Mouse (Mus musculus) CH12F3 (cell line): ENCODE measurements around the gene Scamp5.

Experiments used
- in situ Hi-C: fragments of 300-500 bp; cut with MboI; formaldehyde crosslinking; loops from 2 replicates; pipeline ENCODE4 v1.14.3; 2020; ENCODE audit warnings: low sequenced_read_pairs

Gene Scamp5

GRCm38 (mm10) chr9:57467896-57468549 is at the start of gene Scamp5:
Gene Scamp5, minus strand, starts transcription at chr9:57468060.
- in situ Hi-C loops, result no loop called here

DNA sequence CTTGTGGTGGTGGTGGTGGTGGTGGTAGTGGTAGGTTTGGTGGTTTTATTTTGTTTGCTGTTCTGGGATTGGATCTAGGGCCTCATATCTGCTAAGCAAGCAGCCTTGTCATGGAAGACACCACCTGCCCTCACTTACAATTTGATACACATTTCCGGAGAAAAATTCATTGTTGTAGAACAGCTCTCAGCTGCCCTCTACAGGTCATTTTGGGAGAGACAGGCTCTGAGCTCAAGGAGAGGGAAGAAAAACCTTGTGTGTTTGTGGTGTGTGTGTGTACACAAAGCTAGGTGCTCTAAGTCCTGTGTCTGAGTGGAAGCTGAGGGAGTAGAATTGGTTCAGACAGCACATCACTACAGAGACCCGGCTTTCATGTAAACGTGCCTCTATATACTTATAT is 49.3 kb upstream of the Scamp5 start:
- in situ Hi-C loops, result no loop called here

DNA sequence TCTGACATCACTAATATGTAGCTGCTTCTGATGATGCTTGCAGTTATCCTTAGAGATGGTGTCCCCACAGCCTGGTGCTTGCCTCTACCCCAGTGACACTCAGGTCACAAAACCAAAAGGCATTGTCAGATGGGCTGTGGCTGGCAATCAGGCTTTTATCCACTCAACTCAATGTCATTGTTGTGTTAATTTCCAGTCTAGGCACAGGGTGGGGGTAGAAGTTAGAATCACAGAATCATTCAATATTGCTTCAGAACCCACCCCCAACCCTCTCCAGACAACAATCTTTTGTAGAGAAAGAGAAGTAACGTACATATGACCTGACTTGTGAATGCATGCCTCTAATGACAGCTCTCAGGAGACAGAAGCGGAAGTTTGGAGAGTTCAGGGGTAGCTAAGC is 42.7 kb upstream of the Scamp5 start:
- in situ Hi-C loops, result no loop called here

DNA sequence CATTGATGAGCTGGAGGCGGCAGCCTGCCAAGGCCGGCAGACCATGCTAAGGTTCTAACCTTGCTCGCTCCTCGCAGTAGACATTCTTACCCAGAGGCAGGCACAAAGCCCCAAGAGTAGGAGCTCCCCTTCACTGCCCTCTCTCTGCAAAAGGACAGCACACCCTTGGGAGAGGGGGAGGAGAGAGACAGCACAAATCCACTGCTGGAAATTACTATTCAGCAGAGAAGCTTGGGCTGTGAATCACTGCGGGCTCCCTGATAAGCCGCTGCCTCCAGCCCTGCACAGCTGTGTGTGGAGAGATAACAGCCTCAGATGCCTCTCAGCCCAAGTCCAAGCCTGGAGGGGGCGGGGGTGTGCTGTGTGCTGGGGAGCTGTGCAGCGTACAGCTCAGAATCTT is 37.8 kb upstream of the Scamp5 start:
- in situ Hi-C loops, result loop anchor here (10.0 kb wide), 1 partner anchor 151 kb away; no protein-coding TSS in a partner anchor

DNA sequence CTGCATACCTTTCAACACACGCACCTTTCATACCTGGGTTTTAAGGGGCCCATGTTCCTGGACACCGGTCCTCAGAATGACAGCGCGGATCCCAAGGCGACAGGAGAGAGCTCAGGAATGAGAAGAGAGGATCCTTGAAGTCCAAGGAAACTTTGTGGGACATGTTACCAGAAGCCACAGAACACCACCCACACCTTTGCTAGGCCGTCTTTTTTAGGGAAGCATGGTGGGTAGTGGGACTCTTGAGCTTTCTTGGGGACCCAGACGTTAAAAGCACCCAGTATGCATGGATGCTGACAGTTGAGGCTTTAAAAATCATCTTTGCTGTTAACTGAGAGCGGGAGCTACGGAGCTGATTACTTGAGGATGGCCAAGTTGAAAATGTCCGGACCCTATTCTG is 37.0 kb upstream of the Scamp5 start:
- in situ Hi-C loops, result loop anchor here (10.0 kb wide), 1 partner anchor 150 kb away; no protein-coding TSS in a partner anchor

- in situ Hi-C loops, result loop anchor here (10.0 kb wide), 1 partner anchor 150 kb away; no protein-coding TSS in a partner anchor
Observed at GRCm38 (mm10) chr9:57504381-57504700, 36.5 kb upstream of the Scamp5 start.

DNA sequence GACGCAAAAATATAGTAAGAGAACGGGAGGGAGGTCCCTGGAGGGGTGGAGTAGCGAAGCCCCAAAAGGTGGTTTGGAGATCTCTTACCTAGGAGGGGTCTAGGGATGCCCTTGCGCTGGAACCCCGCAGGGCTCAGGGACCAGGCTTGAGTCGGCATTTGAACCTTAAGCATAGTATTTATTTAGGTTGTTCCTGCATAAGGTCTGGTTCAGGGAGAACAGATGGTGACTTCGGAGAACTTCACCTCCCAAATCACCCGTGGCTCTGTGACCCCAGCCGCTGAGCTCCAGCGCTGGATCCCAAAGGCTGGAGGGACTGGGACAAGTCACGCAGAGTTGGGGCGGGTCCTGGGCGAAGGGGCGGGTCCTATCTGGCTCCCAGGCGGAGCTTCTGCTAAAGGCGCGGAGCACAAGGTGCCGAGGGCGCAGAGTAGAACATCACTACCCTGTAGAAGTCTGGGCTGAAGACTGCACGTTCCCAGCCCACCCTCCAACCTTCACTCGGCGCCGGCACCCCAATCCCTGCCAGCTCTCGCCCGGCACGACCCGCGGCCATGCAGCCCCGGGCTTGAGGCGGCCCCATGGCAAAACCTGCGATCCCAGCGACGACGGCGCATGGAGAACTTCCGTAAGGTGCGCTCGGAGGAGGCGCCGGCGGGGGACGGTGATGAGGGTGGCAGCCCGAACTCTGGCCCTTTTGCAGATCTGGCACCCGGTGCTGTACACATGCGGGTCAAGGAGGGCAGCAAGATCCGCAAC is 35.9 kb upstream of the Scamp5 start, which contains the start of gene Rpp25:
Gene Rpp25 (plus strand): TSS at position 405 of the 759 bp plus-strand sequence.
- in situ Hi-C loops, result loop anchor here (10.0 kb wide), 1 partner anchor 149 kb away; no protein-coding TSS in a partner anchor

DNA sequence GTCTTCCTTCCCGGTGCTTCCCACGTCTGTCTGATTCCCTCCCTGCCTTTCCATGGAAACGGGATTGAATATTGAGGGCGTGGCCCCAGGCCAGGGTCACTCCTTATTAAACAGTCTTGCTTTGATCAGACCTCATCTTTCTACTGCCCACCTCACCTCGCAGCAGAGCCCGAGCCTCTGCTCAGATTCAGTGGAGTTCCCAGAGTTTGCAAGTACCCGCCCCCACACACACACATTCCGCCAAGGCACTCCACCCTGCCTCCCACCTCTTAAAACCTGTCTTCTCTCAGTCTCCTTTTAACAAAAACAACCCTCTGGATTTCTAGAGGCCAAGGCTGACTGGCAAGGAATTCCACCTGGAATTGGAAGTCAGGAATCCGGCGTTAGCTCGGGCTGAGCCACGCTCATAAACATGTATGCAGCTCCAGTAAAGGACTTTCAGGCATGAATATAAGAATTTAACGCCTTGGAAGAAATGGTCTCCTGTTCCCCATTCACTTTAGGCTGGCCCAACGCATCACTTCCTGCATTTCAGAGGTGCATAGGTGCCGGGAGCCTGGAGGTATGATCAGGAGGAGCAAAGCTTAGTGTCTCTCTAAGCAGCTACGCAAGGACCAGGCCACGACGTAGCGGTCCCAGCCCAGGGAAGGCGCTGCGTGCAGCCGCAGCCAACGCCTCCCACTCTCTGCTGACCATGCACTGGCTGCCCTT is 35.2 kb upstream of the Scamp5 start:
- in situ Hi-C loops, result loop anchor here (10.0 kb wide), 1 partner anchor 148 kb away; no protein-coding TSS in a partner anchor

DNA sequence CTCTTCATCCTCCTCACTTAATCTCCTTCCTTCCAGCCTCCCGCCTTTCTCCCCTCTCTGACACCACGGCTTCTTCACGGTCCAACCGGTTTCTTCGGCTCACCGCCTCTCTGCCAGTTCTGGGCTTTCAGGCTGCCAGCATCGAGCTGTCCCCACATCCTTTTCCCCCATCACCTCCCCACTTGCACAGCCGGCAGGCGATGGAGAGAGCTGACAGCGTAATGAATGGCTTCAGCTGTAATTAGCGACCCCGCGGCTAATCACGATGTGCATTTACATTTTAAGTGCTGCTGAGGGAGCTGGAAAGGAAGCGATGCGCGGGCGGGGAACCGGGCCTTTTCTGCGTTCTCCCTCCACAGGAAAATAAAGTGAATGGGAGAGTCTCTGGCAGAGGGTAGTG is 34.0 kb upstream of the Scamp5 start:
- in situ Hi-C loops, result loop anchor here (10.0 kb wide), 1 partner anchor 147 kb away; no protein-coding TSS in a partner anchor

DNA sequence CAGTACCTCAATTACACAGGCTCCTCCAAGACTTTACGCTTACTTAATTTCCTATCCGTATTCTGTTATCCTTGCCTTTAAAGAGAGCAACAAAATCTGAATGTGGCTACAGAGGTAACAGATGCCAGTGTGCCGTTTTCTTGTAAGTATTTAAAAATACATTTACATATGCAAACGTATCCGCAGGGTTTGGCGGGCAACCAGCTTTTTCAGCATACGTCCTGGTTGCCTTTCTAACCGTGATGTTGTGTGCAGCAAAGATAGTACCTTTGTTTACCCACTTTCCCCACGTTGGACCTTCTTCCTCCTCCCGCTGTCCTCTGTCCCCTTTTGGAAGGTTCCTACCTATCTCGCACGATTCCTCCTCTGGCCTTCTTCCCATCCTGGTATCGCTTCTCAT is 33.6 kb upstream of the Scamp5 start:
- in situ Hi-C loops, result loop anchor here (10.0 kb wide), 1 partner anchor 147 kb away; no protein-coding TSS in a partner anchor

GRCm38 (mm10) chr9:57498536-57498935 is 30.7 kb upstream of the Scamp5 start:
- in situ Hi-C loops, result no loop called here

DNA sequence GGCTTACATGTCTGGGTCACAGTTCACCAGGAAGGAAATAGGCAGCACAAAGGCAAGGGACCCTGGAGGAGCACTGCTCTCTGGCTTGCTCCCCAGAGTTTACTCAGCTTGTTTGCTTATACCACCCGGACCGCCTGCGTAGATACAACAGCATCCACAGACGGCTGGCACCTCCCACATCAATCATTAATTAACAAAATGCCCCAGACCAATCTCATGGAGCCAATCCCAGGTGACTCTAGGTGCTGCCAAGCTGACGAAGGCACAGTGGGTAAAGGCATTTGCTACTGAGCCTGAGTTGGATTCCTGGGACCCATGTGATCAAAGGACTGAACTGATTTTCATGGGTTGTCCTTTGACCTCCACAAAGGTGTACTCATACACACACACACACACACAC is 29.4 kb upstream of the Scamp5 start:
- in situ Hi-C loops, result no loop called here

- in situ Hi-C loops, result no loop called here
Observed at GRCm38 (mm10) chr9:57494970-57495369, 27.1 kb upstream of the Scamp5 start.

- in situ Hi-C loops, result no loop called here
Observed at GRCm38 (mm10) chr9:57493532-57493931, 25.7 kb upstream of the Scamp5 start.

DNA sequence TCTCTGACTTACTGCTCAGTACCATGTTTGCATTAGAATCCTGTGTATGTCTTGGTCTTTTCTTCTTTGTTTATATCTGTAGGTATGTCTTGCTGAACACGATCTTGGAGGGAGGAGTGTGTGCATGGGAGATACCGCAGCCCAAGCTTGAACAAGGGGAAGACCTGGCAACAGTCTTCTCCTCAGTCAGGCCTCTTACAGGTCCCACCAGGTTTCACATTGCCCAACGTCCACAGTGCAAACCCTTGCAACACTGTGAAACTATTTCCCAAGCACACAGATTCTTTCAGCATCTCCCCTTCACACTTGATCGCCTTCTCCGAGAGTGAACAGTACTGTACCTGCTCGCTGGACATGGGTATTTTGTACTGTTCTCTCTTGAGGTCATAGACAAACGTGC is 19.9 kb upstream of the Scamp5 start:
- in situ Hi-C loops, result no loop called here

- in situ Hi-C loops, result no loop called here
Observed at GRCm38 (mm10) chr9:57485774-57486173, 17.9 kb upstream of the Scamp5 start.

DNA sequence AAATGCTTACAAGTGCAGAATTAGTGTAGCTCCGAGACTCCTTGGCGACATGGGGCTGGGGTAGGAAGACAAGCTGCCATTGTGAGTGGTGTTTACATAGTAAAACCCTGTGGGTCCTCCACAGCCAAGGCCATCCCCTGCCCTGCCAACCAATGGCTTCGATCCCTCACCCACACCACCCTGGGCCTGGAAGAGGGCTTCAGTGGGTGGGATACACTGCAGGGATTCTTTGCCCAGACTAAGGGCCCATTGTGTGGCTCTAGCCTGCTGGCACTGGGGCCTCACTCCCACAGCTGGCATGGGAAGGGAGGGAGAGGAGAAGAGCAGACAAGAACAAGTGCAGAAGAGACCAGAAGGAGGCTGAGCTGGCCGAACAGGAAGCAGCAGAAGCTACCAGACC is 1.1 kb upstream of the Scamp5 start:
- in situ Hi-C loops, result no loop called here

- in situ Hi-C loops, result no loop called here
Observed at GRCm38 (mm10) chr9:57467271-57467771, 539 bp downstream of the Scamp5 start.

DNA sequence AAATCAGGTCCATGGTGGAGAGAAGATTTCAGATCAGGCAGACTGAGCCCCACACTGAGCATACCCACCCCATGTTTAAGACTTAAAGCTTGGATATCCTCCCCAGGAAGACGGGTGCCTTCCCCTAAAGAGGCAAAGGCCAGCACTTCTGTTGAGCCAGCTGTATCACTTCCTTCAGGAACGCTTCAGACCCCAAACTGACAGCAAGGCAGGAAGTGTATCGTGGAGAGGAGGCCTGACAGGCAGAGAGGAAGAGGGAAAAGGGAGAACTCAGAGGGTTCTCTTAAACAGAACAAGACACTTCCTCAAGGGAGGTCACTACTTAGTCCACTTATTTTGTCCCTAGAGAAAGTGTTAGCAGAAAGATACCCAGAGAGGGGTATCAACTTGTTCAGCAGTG is 1.8 kb downstream of the Scamp5 start:
- in situ Hi-C loops, result no loop called here

DNA sequence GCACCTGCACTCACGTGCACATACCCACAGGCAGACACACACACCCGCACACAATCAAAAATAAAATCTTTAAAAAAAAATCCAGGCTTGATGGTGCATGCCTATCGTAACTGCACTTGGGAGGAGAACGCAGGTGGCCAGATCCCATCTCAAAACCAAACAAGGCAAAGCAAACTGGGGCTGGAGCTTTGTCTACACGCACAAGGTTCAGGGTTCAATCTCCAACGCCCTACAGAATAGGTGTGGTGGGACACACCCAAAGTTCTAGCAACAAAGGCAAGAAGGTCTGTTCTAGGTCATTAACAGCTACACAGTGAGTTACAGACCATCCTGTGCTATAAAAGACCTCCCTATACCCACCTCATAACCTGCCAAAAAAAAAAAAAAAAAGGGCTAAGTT is 5.0 kb downstream of the Scamp5 start:
- in situ Hi-C loops, result no loop called here

DNA sequence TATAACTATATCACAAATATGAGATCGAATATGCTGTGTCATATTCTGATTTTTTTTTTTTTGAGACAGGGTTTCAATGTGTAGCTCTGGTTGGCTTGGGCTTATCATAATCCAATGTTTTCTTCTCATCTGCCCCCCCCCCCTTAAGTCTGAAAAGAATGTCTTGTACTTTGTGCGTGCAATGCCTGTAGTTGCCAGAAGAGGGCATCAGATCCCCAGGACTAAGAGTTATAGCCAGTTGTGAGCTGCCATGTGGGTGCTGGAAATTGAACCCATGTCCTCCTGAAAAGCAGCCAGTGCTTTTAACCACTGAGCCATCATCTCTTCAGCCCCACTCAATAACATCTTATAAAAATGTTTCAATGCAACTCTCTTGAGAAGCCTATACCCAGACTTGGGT is 8.2 kb downstream of the Scamp5 start:
- in situ Hi-C loops, result no loop called here
